Mouse (Mus musculus) testis, adult 2 months (tissue): ENCODE results near the gene Srpk2.

Source experiments
- CTCF ChIP-seq: fragments of 200-500 bp; IDR thresholded peaks from 2 replicates; pipeline ENCODE4 v1.5.1; 2012; ENCODE audit warnings: low read depth, mild to moderate bottlenecking, inconsistent platforms, low read length, moderate library complexity; ENCODE audit not compliant: control insufficient read depth, insufficient read depth, insufficient replicate concordance
- POLR2A ChIP-seq: fragments of 200-500 bp; IDR thresholded peaks from 2 replicates; pipeline ENCODE4 v1.6.1; 2012; ENCODE audit warnings: low read depth, mild to moderate bottlenecking, inconsistent platforms, low read length, moderate library complexity; ENCODE audit not compliant: control insufficient read depth

DNA sequence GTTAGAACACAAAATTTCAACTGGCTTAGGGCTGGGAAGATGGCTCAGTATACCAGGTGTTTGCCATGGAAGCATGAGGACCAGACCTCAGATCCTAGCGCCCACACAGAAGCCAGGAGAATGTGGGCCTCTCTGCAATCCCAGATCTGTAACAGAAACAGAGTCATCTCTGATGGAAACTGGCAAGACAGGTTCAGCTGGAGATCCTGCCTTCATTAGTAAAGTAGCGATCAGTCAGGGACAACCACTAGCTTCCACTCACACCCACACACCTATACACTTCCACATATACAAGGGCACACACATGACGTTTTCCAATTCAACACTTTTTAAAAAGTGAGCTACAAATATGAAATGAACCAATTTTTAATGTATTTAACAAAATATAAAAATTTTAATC is 32.6 kb downstream of the Srpk2 start:
- no peak for TF ChIP-seq POLR2A
- no peak for TF ChIP-seq CTCF
